Mouse (Mus musculus) lung, adult 2 months (tissue): ENCODE measurements around the gene Inha.

ENCODE experiments used
- CTCF ChIP-seq: fragments of 200-500 bp; IDR thresholded peaks from 2 replicates; pipeline ENCODE4 v1.5.1; 2011; ENCODE audit warnings: mild to moderate bottlenecking, low read length, control low read depth; ENCODE audit not compliant: insufficient read depth
- POLR2A ChIP-seq: fragments of 200-500 bp; IDR thresholded peaks from 2 replicates; pipeline ENCODE4 v1.6.1; 2011; ENCODE audit warnings: low read depth, mild to moderate bottlenecking, control low read depth, low read length, borderline replicate concordance; ENCODE audit errors: extremely low read depth

GRCm38 (mm10) chr1:75479635-75479989, 27.3 kb upstream of the Inha start:
- TF ChIP-seq CTCF (no peak), POLR2A (no peak)
